Mouse (Mus musculus): ENCODE measurements around the gene Nmur1. TPM values are rescaled to one million over a fixed set of nuclear protein-coding genes. Genes with fewer than 3 reads are reported as not detected.

The Nmur1 gene
- polyA plus RNA-seq, 1 experiment from 2014 or later = 0.46 TPM

- H3K36me3 ChIP-seq (ENCODE audit: control insufficient read depth, insufficient read depth, low read length) = peaks cover 7% of the 10 kb centered on the region
- H3K27ac ChIP-seq (ENCODE audit: low read length) = peak within 1 kb of the TSS; percentile 99
- H3K4me3 ChIP-seq (ENCODE audit: low read length) = peak within 1 kb of the TSS; percentile 78
- peak; percentile 98 for ATAC-seq
- H3K4me1 ChIP-seq (ENCODE audit: control insufficient read depth, insufficient read depth, low read length) = peaks cover 13% of the 10 kb centered on the region
- peak within 1 kb of the TSS; percentile 67 for H3K4me2 ChIP-seq (ENCODE audit: low read depth, low read length)
- peak within 1 kb of the TSS; percentile 91 for H3K9ac ChIP-seq (ENCODE audit: low read depth, low read length)
- no peaks in the 10 kb centered on the region for H3K9me3 ChIP-seq (ENCODE audit: control insufficient read depth, low read length)
- WGBS = under 1% methylated on average over 102 of the region's 102 CpGs
- no peaks in the 10 kb centered on the region for H3K27me3 ChIP-seq (replicated peaks; ENCODE audit: control insufficient read depth, insufficient read depth, low read length)
Measured at GRCm38 (mm10) chr1:86358906-86359797, 66.9 kb downstream of the Nmur1 start, which contains the start of gene Ncl. Gene Ncl (minus strand): TSS chr1:86359400.

GRCm38 (mm10) chr1:86358229-86358905 lies 67.7 kb downstream of the Nmur1 start:
- Histone ChIP-seq H3K27me3 (replicated peaks; ENCODE audit: control insufficient read depth, insufficient read depth, low read length) (no peaks in the 10 kb centered on the region), H3K9me3 (ENCODE audit: control insufficient read depth, low read length) (no peaks in the 10 kb centered on the region), H3K4me2 (ENCODE audit: low read depth, low read length) (peak overlapping the region; percentile 55), H3K9ac (ENCODE audit: low read depth, low read length) (peak overlapping the region; percentile 91), H3K36me3 (ENCODE audit: control insufficient read depth, insufficient read depth, low read length) (peaks cover 10% of the 10 kb centered on the region), H3K4me3 (ENCODE audit: low read length) (peak overlapping the region; percentile 78), H3K4me1 (ENCODE audit: control insufficient read depth, insufficient read depth, low read length) (peaks cover 13% of the 10 kb centered on the region), H3K27ac (ENCODE audit: low read length) (peak overlapping the region; percentile 99)
- ATAC-seq = no peak
- WGBS = under 1% methylated on average over 41 of the region's 41 CpGs

DNA sequence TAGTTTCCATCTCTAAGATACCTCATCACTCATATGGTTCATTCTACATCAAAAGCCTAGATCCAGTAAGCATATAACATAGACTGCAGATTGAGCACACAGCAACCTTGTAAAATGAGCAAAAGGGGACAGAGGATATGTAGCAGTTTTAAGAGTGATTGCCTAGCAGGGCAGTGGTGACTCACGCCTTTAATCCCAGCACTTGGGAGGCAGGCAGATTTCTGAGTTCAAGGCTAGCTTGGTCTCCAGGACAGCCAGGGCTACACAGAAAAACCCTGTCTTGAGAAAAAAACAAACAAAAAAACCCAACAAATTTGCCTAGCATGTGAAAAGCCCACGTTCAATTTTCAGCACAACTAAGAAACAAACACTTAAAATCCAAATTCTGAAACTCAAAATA lies 71.8 kb downstream of the Nmur1 start:
- H3K27me3 ChIP-seq (replicated peaks; ENCODE audit: control insufficient read depth, insufficient read depth, low read length) = no peaks in the 10 kb centered on the region
- ATAC-seq = no peak
- no peak overlapping the region for H3K9ac ChIP-seq (ENCODE audit: low read depth, low read length)
- peaks cover 2% of the 10 kb centered on the region; the same call in 1 of the 2 replicates for H3K4me1 ChIP-seq (ENCODE audit: control insufficient read depth, insufficient read depth, low read length)
- H3K4me3 ChIP-seq (ENCODE audit: low read length) = no peak overlapping the region
- no peak overlapping the region for H3K27ac ChIP-seq (ENCODE audit: low read length)
- H3K36me3 ChIP-seq (ENCODE audit: control insufficient read depth, insufficient read depth, low read length) = peaks cover 31% of the 10 kb centered on the region
- no peak overlapping the region for H3K4me2 ChIP-seq (ENCODE audit: low read depth, low read length)
- WGBS = 80% methylated on average over 2 of the region's 2 CpGs
- H3K9me3 ChIP-seq (ENCODE audit: control insufficient read depth, low read length) = no peaks in the 10 kb centered on the region

GRCm38 (mm10) chr1:86350576-86350975 lies 75.5 kb downstream of the Nmur1 start:
- Histone ChIP-seq H3K9me3 (ENCODE audit: control insufficient read depth, low read length) (no peaks in the 10 kb centered on the region), H3K9ac (ENCODE audit: low read depth, low read length) (no peak overlapping the region), H3K4me1 (ENCODE audit: control insufficient read depth, insufficient read depth, low read length) (no peaks in the 10 kb centered on the region), H3K4me2 (ENCODE audit: low read depth, low read length) (no peak overlapping the region), H3K4me3 (ENCODE audit: low read length) (no peak overlapping the region), H3K27me3 (replicated peaks; ENCODE audit: control insufficient read depth, insufficient read depth, low read length) (no peaks in the 10 kb centered on the region), H3K27ac (ENCODE audit: low read length) (no peak overlapping the region), H3K36me3 (ENCODE audit: control insufficient read depth, insufficient read depth, low read length) (peaks cover 29% of the 10 kb centered on the region)
- WGBS = 92% methylated on average over 8 of the region's 8 CpGs
- no peak for ATAC-seq

DNA sequence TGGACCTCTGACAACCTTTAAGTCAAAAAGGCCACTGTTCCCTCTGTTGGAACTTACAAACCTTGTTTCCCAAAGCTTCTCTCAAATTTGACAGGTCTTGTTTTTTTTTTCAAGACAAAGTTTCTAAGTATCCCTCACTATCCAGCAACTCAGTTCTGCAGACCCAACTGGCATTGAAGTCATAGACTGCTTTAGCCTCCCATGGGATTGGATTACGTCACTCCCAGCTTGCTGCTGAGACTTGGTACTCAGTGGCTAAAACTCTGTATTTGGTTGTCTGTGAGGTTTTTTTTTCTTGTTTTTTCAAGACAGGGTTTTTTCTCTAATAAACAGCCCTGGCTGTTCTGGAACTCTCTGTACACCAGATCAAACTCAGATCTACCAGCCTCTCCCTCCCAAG lies 76.3 kb downstream of the Nmur1 start:
- H3K9ac ChIP-seq (ENCODE audit: low read depth, low read length) = no peak overlapping the region
- no peak overlapping the region for H3K27ac ChIP-seq (ENCODE audit: low read length)
- H3K27me3 ChIP-seq (replicated peaks; ENCODE audit: control insufficient read depth, insufficient read depth, low read length) = no peaks in the 10 kb centered on the region
- ATAC-seq = no peak
- WGBS = 82% methylated on average over 1 of the region's 1 CpGs
- H3K4me1 ChIP-seq (ENCODE audit: control insufficient read depth, insufficient read depth, low read length) = no peaks in the 10 kb centered on the region
- H3K36me3 ChIP-seq (ENCODE audit: control insufficient read depth, insufficient read depth, low read length) = peaks cover 29% of the 10 kb centered on the region
- H3K4me3 ChIP-seq (ENCODE audit: low read length) = no peak overlapping the region
- H3K9me3 ChIP-seq (ENCODE audit: control insufficient read depth, low read length) = no peaks in the 10 kb centered on the region
- H3K4me2 ChIP-seq (ENCODE audit: low read depth, low read length) = no peak overlapping the region

GRCm38 (mm10) chr1:86349201-86349600 lies 76.8 kb downstream of the Nmur1 start:
- no peak overlapping the region for H3K27ac ChIP-seq (ENCODE audit: low read length)
- H3K4me2 ChIP-seq (ENCODE audit: low read depth, low read length) = no peak overlapping the region
- H3K4me3 ChIP-seq (ENCODE audit: low read length) = no peak overlapping the region
- H3K9me3 ChIP-seq (ENCODE audit: control insufficient read depth, low read length) = no peaks in the 10 kb centered on the region
- no peaks in the 10 kb centered on the region for H3K4me1 ChIP-seq (ENCODE audit: control insufficient read depth, insufficient read depth, low read length)
- peaks cover 29% of the 10 kb centered on the region for H3K36me3 ChIP-seq (ENCODE audit: control insufficient read depth, insufficient read depth, low read length)
- no peak overlapping the region for H3K9ac ChIP-seq (ENCODE audit: low read depth, low read length)
- 90% methylated on average over 3 of the region's 3 CpGs for WGBS
- no peak for ATAC-seq
- no peaks in the 10 kb centered on the region for H3K27me3 ChIP-seq (replicated peaks; ENCODE audit: control insufficient read depth, insufficient read depth, low read length)

- no peak for ATAC-seq
- Histone ChIP-seq H3K9me3 (ENCODE audit: control insufficient read depth, low read length) (no peaks in the 10 kb centered on the region), H3K27me3 (replicated peaks; ENCODE audit: control insufficient read depth, insufficient read depth, low read length) (no peaks in the 10 kb centered on the region), H3K4me1 (ENCODE audit: control insufficient read depth, insufficient read depth, low read length) (no peaks in the 10 kb centered on the region), H3K9ac (ENCODE audit: low read depth, low read length) (no peak overlapping the region), H3K4me3 (ENCODE audit: low read length) (no peak overlapping the region), H3K27ac (ENCODE audit: low read length) (no peak overlapping the region), H3K4me2 (ENCODE audit: low read depth, low read length) (no peak overlapping the region), H3K36me3 (ENCODE audit: control insufficient read depth, insufficient read depth, low read length) (peaks cover 28% of the 10 kb centered on the region)
- WGBS = 71% methylated on average over 4 of the region's 4 CpGs
Measured at GRCm38 (mm10) chr1:86348801-86349200, 77.2 kb downstream of the Nmur1 start.

DNA sequence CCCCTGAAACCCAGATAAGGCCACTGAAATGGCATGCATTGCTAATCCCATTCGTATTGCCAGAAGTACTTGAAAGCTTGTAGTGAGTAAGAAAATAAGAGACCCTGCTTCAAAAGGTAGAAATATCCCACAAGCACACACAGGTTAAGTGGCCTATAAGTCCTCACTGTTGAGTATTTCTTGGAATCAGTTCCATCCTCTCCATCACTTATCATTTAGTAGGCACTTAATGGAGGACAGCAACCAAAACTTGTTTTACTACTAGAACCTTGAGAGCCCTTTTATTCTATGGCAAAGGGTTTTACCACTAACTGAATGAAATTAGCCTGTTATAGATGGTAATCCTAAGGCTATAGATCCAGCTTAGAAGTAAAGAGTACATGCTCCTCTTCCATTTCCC lies 77.9 kb downstream of the Nmur1 start:
- Histone ChIP-seq H3K4me2 (ENCODE audit: low read depth, low read length) (no peak overlapping the region), H3K27ac (ENCODE audit: low read length) (no peak overlapping the region), H3K9me3 (ENCODE audit: control insufficient read depth, low read length) (no peaks in the 10 kb centered on the region), H3K27me3 (replicated peaks; ENCODE audit: control insufficient read depth, insufficient read depth, low read length) (no peaks in the 10 kb centered on the region), H3K9ac (ENCODE audit: low read depth, low read length) (no peak overlapping the region), H3K4me3 (ENCODE audit: low read length) (no peak overlapping the region), H3K4me1 (ENCODE audit: control insufficient read depth, insufficient read depth, low read length) (no peaks in the 10 kb centered on the region), H3K36me3 (ENCODE audit: control insufficient read depth, insufficient read depth, low read length) (peaks cover 25% of the 10 kb centered on the region)
- ATAC-seq = no peak
- WGBS = 79% methylated on average over 1 of the region's 1 CpGs

GRCm38 (mm10) chr1:86347716-86348045 lies 78.3 kb downstream of the Nmur1 start:
- WGBS = 55% methylated on average over 1 of the region's 1 CpGs
- Histone ChIP-seq H3K27ac (ENCODE audit: low read length) (no peak overlapping the region), H3K4me2 (ENCODE audit: low read depth, low read length) (no peak overlapping the region), H3K27me3 (replicated peaks; ENCODE audit: control insufficient read depth, insufficient read depth, low read length) (no peaks in the 10 kb centered on the region), H3K9ac (ENCODE audit: low read depth, low read length) (no peak overlapping the region), H3K4me3 (ENCODE audit: low read length) (no peak overlapping the region), H3K9me3 (ENCODE audit: control insufficient read depth, low read length) (no peaks in the 10 kb centered on the region), H3K4me1 (ENCODE audit: control insufficient read depth, insufficient read depth, low read length) (no peaks in the 10 kb centered on the region), H3K36me3 (ENCODE audit: control insufficient read depth, insufficient read depth, low read length) (peaks cover 25% of the 10 kb centered on the region)
- no peak for ATAC-seq

Measured in intestine, embryonic 16.5 days (tissue).